Mouse (Mus musculus) left cerebral cortex, postnatal 14 days (tissue): ENCODE results near the gene Cbln4. TPM values are rescaled to one million over a fixed set of nuclear protein-coding genes. Genes with fewer than 3 reads are reported as not detected.
A peak's percentile ranks its signal among the peaks of the same experiment; 100 is the strongest.

Experiments
- DNase-seq, 2 experiments: peaks; one replicate each; pipeline ENCODE4 v3.0.0; 2021 to 2022; ENCODE audit warnings: low spot score in 2 of 2, mixed read lengths in 1 of 2
- intact Hi-C: fragments of 180-260 bp; cut with DNase I; formaldehyde crosslinking; loops from one replicate; pipeline ENCODE4 v1.15.1; 2025
- long read RNA-seq, 2 experiments: library from polyadenylated mRNA; stranded (forward); transcript quantifications; one replicate each; pipeline ENCODE4 v2.0.0; 2021
- total RNA-seq, 2 experiments: library from RNA; stranded (reverse); gene quantifications; 2 replicates each; pipeline ENCODE4 v1.2.3; 2021

Cbln4 gene
- 10 to 100 TPM in 1 of 2 experiments, 1 to 10 TPM in 1; 5.3 to 12.1 TPM for total RNA-seq
- long read RNA-seq, experiment 1, transcript Cbln4-201 (3 exons, 2,902 nt), result major isoform, 15 of 15 reads
- long read RNA-seq, experiment 1, partial matches to known transcripts, result 0 of 15 reads
- long read RNA-seq, experiment 1, other reads (novel, unspliced or antisense), result 0 of 15 reads
- long read RNA-seq, experiment 2, transcript Cbln4-201 (3 exons, 2,902 nt), result major isoform, 11 of 11 reads
- long read RNA-seq, experiment 2, partial matches to known transcripts, result 0 of 11 reads
- long read RNA-seq, experiment 2, other reads (novel, unspliced or antisense), result 0 of 11 reads

GRCm38 (mm10) chr2:172043235-172043610 lies at the start of gene Cbln4:
TSS of gene Cbln4 (minus strand) at chr2:172043466.
- DNase-seq, result peak in 1 of 2 experiments; percentile 6
- intact Hi-C loops, result loop anchor here (5.0 to 10.0 kb wide), 2 partner anchors 164 to 1128 kb away; no protein-coding TSS in a partner anchor

- DNase-seq, result no peak
- intact Hi-C loops, result no loop called here
Measured at GRCm38 (mm10) chr2:172078596-172078995, 35.3 kb upstream of the Cbln4 start.

DNA sequence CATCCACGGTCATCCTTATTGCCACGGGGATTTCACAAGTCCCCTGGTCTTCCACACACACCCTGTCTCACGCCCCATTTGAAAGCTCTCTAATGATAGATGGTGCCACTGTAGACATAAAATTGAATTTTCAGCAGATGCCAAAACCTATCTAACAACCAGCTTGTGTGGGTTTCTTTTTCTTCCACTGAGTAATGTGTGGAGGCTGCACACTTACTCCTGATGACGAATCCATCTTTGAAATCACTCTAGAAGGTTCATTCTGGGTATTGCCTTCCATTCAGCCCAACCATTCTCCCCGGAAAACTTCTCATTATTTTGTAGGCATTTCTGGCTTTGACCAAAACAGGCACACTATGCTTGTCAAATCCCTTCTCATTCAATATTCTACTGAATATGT lies 33.0 kb upstream of the Cbln4 start:
- intact Hi-C loops, result no loop called here
- DNase-seq, result peak in 1 of 2 experiments; percentile 4

GRCm38 (mm10) chr2:172062876-172063275 lies 19.6 kb upstream of the Cbln4 start:
- DNase-seq, result no peak
- intact Hi-C loops, result no loop called here

DNA sequence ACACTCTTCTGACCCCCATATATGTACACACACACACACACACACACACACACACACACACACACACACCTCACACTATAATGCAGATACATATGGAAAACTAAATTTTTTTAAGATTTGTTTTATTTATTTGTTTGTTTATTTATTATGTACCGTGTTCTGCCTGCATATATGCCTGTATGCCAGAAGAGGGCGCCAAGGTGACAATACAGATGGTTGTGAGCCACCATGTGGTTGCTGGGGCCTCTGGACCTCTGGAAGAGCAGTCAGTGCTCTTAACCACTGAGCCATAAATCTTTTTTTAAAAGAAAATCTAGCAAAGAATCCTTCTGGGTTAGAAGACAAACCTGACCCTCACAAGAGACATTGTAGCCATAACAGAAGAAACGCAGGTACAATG lies 16.5 kb upstream of the Cbln4 start:
- intact Hi-C loops, result no loop called here
- DNase-seq, result no peak

- intact Hi-C loops, result no loop called here
Measured at GRCm38 (mm10) chr2:172058936-172059665, 15.8 kb upstream of the Cbln4 start.

GRCm38 (mm10) chr2:172046002-172046401 lies 2.7 kb upstream of the Cbln4 start:
- DNase-seq, result no peak
- intact Hi-C loops, result loop anchor here (10.0 kb wide), 1 partner anchor 1131 kb away; no protein-coding TSS in a partner anchor

More at GRCm38 (mm10) chr2:172058936-172059665, 15.8 kb upstream of the Cbln4 start:
- DNase-seq, result no peak

DNA sequence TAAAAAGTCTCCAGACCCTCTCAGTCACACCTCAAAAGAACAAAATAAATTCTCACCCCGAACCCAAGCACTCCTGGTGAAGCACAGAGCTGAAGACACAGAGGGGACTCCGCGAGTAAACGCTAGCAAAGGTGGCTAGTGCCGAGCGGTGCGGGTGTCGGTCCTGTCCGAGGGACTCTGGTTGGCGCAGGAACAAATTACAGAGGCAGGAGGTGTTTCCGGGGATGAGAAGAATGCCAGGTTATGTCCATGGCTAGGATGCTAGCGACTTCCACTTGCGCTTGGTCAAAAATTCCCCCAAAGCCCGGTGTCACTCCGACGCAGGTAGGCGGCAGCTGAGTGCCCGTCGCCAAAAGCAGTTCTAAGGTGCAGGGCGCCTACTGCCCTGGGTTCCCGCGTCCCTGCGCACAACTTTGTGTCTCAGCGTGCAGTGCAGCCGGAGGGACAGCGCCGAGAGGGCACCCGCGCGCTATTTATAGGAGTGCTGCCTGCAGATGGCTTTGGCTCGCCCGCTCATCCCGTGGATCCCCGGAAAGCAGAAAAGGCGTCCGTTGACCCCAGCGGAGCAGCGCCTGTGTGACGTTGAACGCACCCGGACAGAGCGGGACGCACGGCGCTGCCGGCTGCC lies 545 bp downstream of the Cbln4 start:
- DNase-seq, result no peak
- intact Hi-C loops, result loop anchor here (5.0 to 10.0 kb wide), 2 partner anchors 165 to 1128 kb away; no protein-coding TSS in a partner anchor

DNA sequence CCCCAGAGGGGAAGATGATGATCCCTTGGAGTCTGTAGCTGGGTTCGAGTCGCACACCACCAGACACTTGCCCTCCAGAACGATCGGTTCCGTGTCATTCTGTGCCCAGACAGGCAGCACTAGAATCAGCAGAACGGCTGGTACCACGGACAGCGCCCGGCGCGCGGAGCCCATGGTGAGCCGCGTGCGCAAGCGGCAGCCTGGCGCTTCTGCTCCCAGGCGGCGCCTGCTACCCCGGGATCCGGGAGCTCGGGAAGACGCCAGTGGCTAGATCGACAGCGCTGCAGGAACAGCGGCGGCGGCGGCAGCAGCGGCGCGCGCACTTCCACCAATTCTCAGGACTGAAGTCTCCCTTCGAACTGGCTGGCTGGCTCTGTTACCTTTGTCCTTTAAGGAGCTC lies 1.1 kb downstream of the Cbln4 start:
- intact Hi-C loops, result loop anchor here (5.0 to 10.0 kb wide), 2 partner anchors 165 to 1127 kb away; no protein-coding TSS in a partner anchor
- DNase-seq, result peak; percentile 52 to 73

- DNase-seq, result no peak
- intact Hi-C loops, result loop anchor here (5.0 to 10.0 kb wide), 2 partner anchors 166 to 1126 kb away; no protein-coding TSS in a partner anchor
Measured at GRCm38 (mm10) chr2:172040859-172041258, 2.4 kb downstream of the Cbln4 start.

DNA sequence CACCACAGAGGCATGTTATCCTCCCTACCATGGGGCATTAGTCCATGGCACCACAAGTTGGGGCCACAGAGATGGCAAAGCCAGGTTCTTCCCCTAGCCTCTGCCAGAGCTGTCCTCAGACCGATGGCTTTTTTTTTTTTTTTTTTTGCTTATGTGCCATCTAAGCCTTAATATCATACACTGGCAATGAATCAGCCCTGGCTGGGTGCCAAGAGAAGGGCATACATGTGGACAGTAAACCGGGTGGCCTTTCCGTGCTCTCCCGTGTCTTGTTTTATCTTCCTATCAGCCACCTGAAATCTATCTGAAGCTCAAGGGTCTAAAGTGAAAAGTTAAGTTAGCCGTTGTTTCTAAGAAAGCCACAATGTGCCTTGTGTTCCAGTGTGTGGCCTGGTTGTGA lies 3.7 kb downstream of the Cbln4 start:
- no peak for DNase-seq
- intact Hi-C loops, result no loop called here

DNA sequence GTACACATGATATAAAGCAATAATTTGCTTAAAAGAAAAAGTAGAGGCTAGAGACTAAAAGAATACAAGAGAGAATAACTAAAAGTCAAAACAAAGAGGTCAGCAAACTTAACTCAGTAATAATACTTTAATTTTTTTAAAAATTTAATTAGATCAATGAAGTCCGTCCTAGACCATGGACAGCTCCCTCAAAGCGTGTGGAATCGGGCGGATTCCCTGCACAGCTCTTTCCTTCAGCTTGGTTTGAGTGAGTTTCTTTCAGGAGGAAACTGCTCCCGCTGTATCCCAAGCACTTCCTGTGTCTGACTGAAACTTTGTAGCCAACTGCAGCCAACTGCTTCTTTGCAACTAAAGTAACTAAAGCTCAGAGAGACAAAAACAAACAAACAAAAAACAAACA lies 9.0 kb downstream of the Cbln4 start:
- intact Hi-C loops, result no loop called here
- no peak for DNase-seq

GRCm38 (mm10) chr2:172025459-172026130 lies 17.7 kb downstream of the Cbln4 start:
- intact Hi-C loops, result loop anchor here (10.0 kb wide), 1 partner anchor 151 kb away; no protein-coding TSS in a partner anchor
- no peak for DNase-seq

DNA sequence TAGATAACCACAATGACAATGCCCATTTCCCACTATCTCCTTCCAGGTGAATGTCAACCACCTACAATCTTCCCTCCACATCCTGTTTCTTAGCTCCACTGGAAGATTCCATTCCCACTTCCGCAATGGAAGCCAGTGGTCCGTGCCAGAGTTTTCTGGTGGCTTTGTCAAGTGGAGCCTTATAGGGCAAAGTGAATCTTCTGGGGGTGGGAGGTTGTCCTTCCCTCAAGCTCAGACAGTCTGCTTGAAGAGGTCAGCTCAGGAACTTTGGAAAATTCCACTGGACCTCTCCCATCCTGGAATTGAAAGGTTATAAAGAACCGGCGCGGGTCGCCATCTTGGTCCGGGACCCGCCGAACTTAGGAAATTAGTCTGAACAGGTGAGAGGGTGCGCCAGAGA lies 36.5 kb downstream of the Cbln4 start:
- intact Hi-C loops, result no loop called here
- DNase-seq, result no peak

GRCm38 (mm10) chr2:172005970-172006369 lies 37.3 kb downstream of the Cbln4 start:
- intact Hi-C loops, result no loop called here
- peak in 1 of 2 experiments; percentile 11 for DNase-seq

- DNase-seq, result no peak
- intact Hi-C loops, result no loop called here
Measured at GRCm38 (mm10) chr2:172004029-172004984, 39.0 kb downstream of the Cbln4 start.

DNA sequence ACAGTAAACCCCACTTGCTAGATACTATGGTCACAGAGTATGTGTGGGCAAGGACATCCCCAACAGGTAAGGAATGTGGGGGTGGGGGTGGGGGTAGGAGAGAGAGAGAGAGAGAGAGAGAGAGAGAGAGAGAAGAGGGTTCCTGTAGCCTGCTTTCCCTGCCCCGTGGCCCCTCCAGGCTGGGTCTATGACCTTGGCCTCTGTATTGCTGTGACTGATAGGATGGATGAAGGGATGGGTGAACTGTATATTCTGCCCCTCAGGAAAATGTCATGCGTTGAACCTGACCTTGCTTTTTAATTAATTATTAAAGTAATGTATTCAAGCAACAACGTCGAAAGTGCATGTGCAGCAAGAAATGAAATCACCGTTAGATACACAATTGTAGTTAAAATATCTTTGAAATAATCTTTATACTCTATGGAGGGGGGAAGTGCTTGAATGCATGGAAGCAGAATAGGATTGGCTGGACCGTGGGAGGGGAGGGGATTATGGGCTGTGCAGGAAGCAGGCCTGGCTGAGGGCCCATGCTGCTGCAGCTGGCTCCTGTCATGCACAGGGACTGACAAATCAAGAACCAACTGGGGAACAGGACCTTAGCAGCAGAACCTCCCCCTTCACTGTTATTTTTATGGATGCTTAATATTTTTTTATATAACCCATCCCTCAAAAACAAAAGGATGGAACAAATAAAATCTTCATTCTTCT lies 46.1 kb downstream of the Cbln4 start:
- intact Hi-C loops, result no loop called here
- no peak for DNase-seq

- peak in 1 of 2 experiments; percentile 12 for DNase-seq
- intact Hi-C loops, result no loop called here
Measured at GRCm38 (mm10) chr2:171994861-171995260, 48.4 kb downstream of the Cbln4 start.
